Mouse (Mus musculus): ENCODE results near the gene Ggta1.

Gene Ggta1

GRCm38 (mm10) chr2:35400739-35401138 is 62.3 kb downstream of the Ggta1 start:
- no peak for DNase-seq (ENCODE audit: low spot score)

- DNase-seq (ENCODE audit: low spot score) = no peak
Observed at GRCm38 (mm10) chr2:35398184-35398828, 64.7 kb downstream of the Ggta1 start.

GRCm38 (mm10) chr2:35397590-35398173 is 65.3 kb downstream of the Ggta1 start:
- DNase-seq (ENCODE audit: low spot score) = peak; percentile 64

- no peak for DNase-seq (ENCODE audit: low spot score)
Observed at GRCm38 (mm10) chr2:35397096-35397495, 65.9 kb downstream of the Ggta1 start, which contains the start of gene 4930402F06Rik. Gene 4930402F06Rik (minus strand): TSS chr2:35397175.

- DNase-seq (ENCODE audit: low spot score) = no peak
Observed at GRCm38 (mm10) chr2:35385441-35385871, 77.6 kb downstream of the Ggta1 start.

GRCm38 (mm10) chr2:35379306-35379705 is 83.7 kb downstream of the Ggta1 start:
- no peak for DNase-seq (ENCODE audit: low spot score)

GRCm38 (mm10) chr2:35377600-35377999 is 85.4 kb downstream of the Ggta1 start:
- DNase-seq (ENCODE audit: low spot score) = no peak

- no peak for DNase-seq (ENCODE audit: low spot score)
Observed at GRCm38 (mm10) chr2:35373003-35373402, 90.0 kb downstream of the Ggta1 start.

GRCm38 (mm10) chr2:35370686-35371085 is 92.3 kb downstream of the Ggta1 start:
- DNase-seq (ENCODE audit: low spot score) = no peak

GRCm38 (mm10) chr2:35367629-35368028 is 95.4 kb downstream of the Ggta1 start, which contains the start of gene 4930568D16Rik:
Gene 4930568D16Rik (minus strand): TSS chr2:35367729.
- DNase-seq (ENCODE audit: low spot score) = no peak
